Mouse (Mus musculus) midbrain, embryonic 16.5 days (tissue): ENCODE data around the gene Cfap36. TPM values are rescaled to one million over a fixed set of nuclear protein-coding genes. Genes with fewer than 3 reads are reported as not detected.

Source experiments
- ATAC-seq: fragments of 200-750 bp; cut with Nextera tagmentation; 2 replicates; pipeline ENCODE4 v1.8.0; 2017; ENCODE audit warnings: moderate TSS enrichment
- H3K27ac ChIP-seq: fragments of 300-500 bp; sonication (generic); 2 replicates; pipeline ENCODE4 v1.5.1; 2014; ENCODE audit warnings: mild to moderate bottlenecking, low read length, mixed read lengths
- H3K27me3 ChIP-seq: fragments of 300-500 bp; sonication (generic); 2 replicates; pipeline ENCODE4 v1.6.1; 2014; ENCODE audit warnings: low read depth, low read length, mixed read lengths; ENCODE audit not compliant: control insufficient read depth, insufficient read depth
- H3K36me3 ChIP-seq: fragments of 300-500 bp; sonication (generic); 2 replicates; pipeline ENCODE4 v1.6.1; 2014; ENCODE audit warnings: mild to moderate bottlenecking, low read length, moderate library complexity, mixed read lengths; ENCODE audit not compliant: control insufficient read depth, insufficient read depth
- H3K4me1 ChIP-seq: fragments of 300-500 bp; sonication (generic); 2 replicates; pipeline ENCODE4 v1.6.1; 2014; ENCODE audit warnings: mild to moderate bottlenecking, low read length, mixed read lengths; ENCODE audit not compliant: control insufficient read depth, insufficient read depth
- H3K4me2 ChIP-seq: fragments of 300-500 bp; sonication (generic); 2 replicates; pipeline ENCODE4 v1.6.1; 2014; ENCODE audit warnings: mild to moderate bottlenecking, low read length, mixed read lengths
- H3K4me3 ChIP-seq: fragments of 300-500 bp; sonication (generic); 2 replicates; pipeline ENCODE4 v1.5.1; 2014; ENCODE audit warnings: low read depth, mild to moderate bottlenecking, low read length, moderate library complexity, mixed read lengths
- H3K9ac ChIP-seq: fragments of 300-500 bp; sonication (generic); 2 replicates; pipeline ENCODE4 v1.6.1; 2014; ENCODE audit warnings: low read depth, low read length, mixed read lengths
- H3K9me3 ChIP-seq: fragments of 300-500 bp; sonication (generic); replicated peaks from 2 replicates; pipeline ENCODE4 v1.6.1; 2014; ENCODE audit warnings: mild to moderate bottlenecking, low read length, mixed read lengths; ENCODE audit not compliant: control insufficient read depth, poor library complexity, severe bottlenecking
- WGBS: fragments of 180-500 bp; shearing (Covaris S2); extraction: QIAGEN DNeasy Blood & Tissue Kit; methylation state at CpG from one replicate; pipeline ENCODE4 v1.1.7; 2014; 5-methylcytosine and 5-hydroxymethylcytosine counted together
- polyA plus RNA-seq: library from polyadenylated mRNA; unstranded; fragments of >200 nt; fragmentation: Nextera tagmentation; extraction: Ambion mirVana; gene quantifications from 2 replicates; pipeline ENCODE4 v1.2.1, GENCODE M21; 2015

The Cfap36 gene
- polyA plus RNA-seq, result 127 and 132 TPM in 2 replicates

- H3K4me2 ChIP-seq, result peak within 1 kb of the TSS; percentile 83
- peaks cover 4% of the 10 kb centered on the region; the same call in 1 of the 2 replicates for H3K36me3 ChIP-seq
- H3K27ac ChIP-seq, result peak within 1 kb of the TSS; percentile 82
- WGBS, result under 1% methylated on average over 53 of the region's 53 CpGs
- H3K9me3 ChIP-seq, result no peaks in the 10 kb centered on the region
- peak; percentile 100 for ATAC-seq
- H3K4me1 ChIP-seq, result peaks cover 21% of the 10 kb centered on the region
- H3K4me3 ChIP-seq, result peak within 1 kb of the TSS; percentile 52
- H3K27me3 ChIP-seq, result no peaks in the 10 kb centered on the region
- H3K9ac ChIP-seq, result peak within 1 kb of the TSS; percentile 55
Observed at GRCm38 (mm10) chr11:29246883-29247650, at the start of gene Cfap36. TSS of gene Cfap36 (minus strand) at chr11:29247409.

GRCm38 (mm10) chr11:29287305-29287704, 40.1 kb upstream of the Cfap36 start:
- Histone ChIP-seq H3K9me3 (0 out of 2 replicates have a peak, but pooled peaks cover 3% of the 10 kb centered on the region), H3K4me2 (no peak overlapping the region), H3K36me3 (no peaks in the 10 kb centered on the region), H3K27ac (no peak overlapping the region), H3K4me1 (no peaks in the 10 kb centered on the region), H3K4me3 (no peak overlapping the region), H3K27me3 (no peaks in the 10 kb centered on the region), H3K9ac (no peak overlapping the region)
- no peak for ATAC-seq

- Histone ChIP-seq H3K27ac (no peak overlapping the region), H3K36me3 (no peaks in the 10 kb centered on the region), H3K9ac (no peak overlapping the region), H3K27me3 (no peaks in the 10 kb centered on the region), H3K4me1 (no peaks in the 10 kb centered on the region), H3K9me3 (0 out of 2 replicates have a peak, but pooled peaks cover 3% of the 10 kb centered on the region), H3K4me3 (no peak overlapping the region), H3K4me2 (no peak overlapping the region)
- no peak for ATAC-seq
Observed at GRCm38 (mm10) chr11:29286040-29286439, 38.8 kb upstream of the Cfap36 start.

- Histone ChIP-seq H3K27ac (no peak overlapping the region), H3K27me3 (no peaks in the 10 kb centered on the region), H3K4me1 (no peaks in the 10 kb centered on the region), H3K36me3 (no peaks in the 10 kb centered on the region), H3K9me3 (peaks cover 4% of the 10 kb centered on the region; the same call in 1 of the 2 replicates), H3K4me2 (no peak overlapping the region), H3K9ac (no peak overlapping the region), H3K4me3 (no peak overlapping the region)
- 77% methylated on average over 3 of the region's 3 CpGs for WGBS
- ATAC-seq, result no peak
Observed at GRCm38 (mm10) chr11:29274758-29275157, 27.5 kb upstream of the Cfap36 start.

GRCm38 (mm10) chr11:29267824-29268223, 20.6 kb upstream of the Cfap36 start:
- H3K27me3 ChIP-seq, result no peaks in the 10 kb centered on the region
- peak; percentile 68; the same call in 1 of the 2 replicates for ATAC-seq
- no peak overlapping the region for H3K9ac ChIP-seq
- H3K36me3 ChIP-seq, result no peaks in the 10 kb centered on the region
- H3K27ac ChIP-seq, result no peak overlapping the region
- H3K4me1 ChIP-seq, result no peaks in the 10 kb centered on the region
- 34% methylated on average over 3 of the region's 3 CpGs for WGBS
- no peak overlapping the region for H3K4me2 ChIP-seq
- H3K9me3 ChIP-seq, result peaks cover 4% of the 10 kb centered on the region; the same call in 1 of the 2 replicates
- no peak overlapping the region for H3K4me3 ChIP-seq

- H3K9me3 ChIP-seq, result no peaks in the 10 kb centered on the region
- H3K4me1 ChIP-seq, result no peaks in the 10 kb centered on the region
- H3K36me3 ChIP-seq, result no peaks in the 10 kb centered on the region
- H3K4me3 ChIP-seq, result no peak overlapping the region
- H3K27me3 ChIP-seq, result no peaks in the 10 kb centered on the region
- no peak overlapping the region for H3K9ac ChIP-seq
- ATAC-seq, result no peak
- no peak overlapping the region for H3K27ac ChIP-seq
- no peak overlapping the region for H3K4me2 ChIP-seq
- 82% methylated on average over 1 of the region's 1 CpGs for WGBS
Observed at GRCm38 (mm10) chr11:29254643-29255042, 7.4 kb upstream of the Cfap36 start.

GRCm38 (mm10) chr11:29248386-29248785, 1.2 kb upstream of the Cfap36 start:
- no peaks in the 10 kb centered on the region for H3K9me3 ChIP-seq
- H3K4me1 ChIP-seq, result peaks cover 21% of the 10 kb centered on the region
- WGBS, result 98% methylated on average over 5 of the region's 5 CpGs
- no peak overlapping the region for H3K27ac ChIP-seq
- no peak overlapping the region for H3K4me3 ChIP-seq
- no peak overlapping the region for H3K9ac ChIP-seq
- no peaks in the 10 kb centered on the region for H3K27me3 ChIP-seq
- ATAC-seq, result no peak
- H3K36me3 ChIP-seq, result no peaks in the 10 kb centered on the region
- H3K4me2 ChIP-seq, result no peak overlapping the region

- ATAC-seq, result peak; percentile 44
Observed at GRCm38 (mm10) chr11:29247725-29248124, 516 bp upstream of the Cfap36 start.

GRCm38 (mm10) chr11:29245988-29246387, 1.2 kb downstream of the Cfap36 start:
- Histone ChIP-seq H3K9me3 (no peaks in the 10 kb centered on the region), H3K4me3 (peak overlapping the region; percentile 52), H3K4me1 (peaks cover 21% of the 10 kb centered on the region), H3K9ac (peak overlapping the region; percentile 55), H3K27ac (no peak overlapping the region), H3K4me2 (peak overlapping the region; percentile 83), H3K36me3 (peaks cover 4% of the 10 kb centered on the region; the same call in 1 of the 2 replicates), H3K27me3 (no peaks in the 10 kb centered on the region)
- ATAC-seq, result no peak
- WGBS, result 59% methylated on average over 4 of the region's 4 CpGs

More at GRCm38 (mm10) chr11:29247725-29248124, 516 bp upstream of the Cfap36 start:
- H3K36me3 ChIP-seq, result 0 out of 2 replicates have a peak, but pooled peaks cover 1% of the 10 kb centered on the region
- H3K9ac ChIP-seq, result no peak overlapping the region
- no peaks in the 10 kb centered on the region for H3K9me3 ChIP-seq
- H3K4me2 ChIP-seq, result peak overlapping the region; percentile 46
- H3K27ac ChIP-seq, result peak overlapping the region; percentile 63; the same call in 1 of the 2 replicates
- H3K27me3 ChIP-seq, result no peaks in the 10 kb centered on the region
- 97% methylated on average over 1 of the region's 1 CpGs for WGBS
- H3K4me1 ChIP-seq, result peaks cover 21% of the 10 kb centered on the region
- H3K4me3 ChIP-seq, result peak overlapping the region; percentile 52
